Mouse (Mus musculus): Measurements from ENCODE around the gene Ptgs1. TPM values are rescaled to one million over a fixed set of nuclear protein-coding genes. Genes with fewer than 3 reads are reported as not detected.
"Not testable (repeated sequence)": the region's sequence is repeated elsewhere in the genome, so short reads cannot be mapped to it uniquely, and the experiment has no call there.

The Ptgs1 gene
- total RNA-seq (2017): 10.0 and 18.5 TPM in 2 replicates

DNA sequence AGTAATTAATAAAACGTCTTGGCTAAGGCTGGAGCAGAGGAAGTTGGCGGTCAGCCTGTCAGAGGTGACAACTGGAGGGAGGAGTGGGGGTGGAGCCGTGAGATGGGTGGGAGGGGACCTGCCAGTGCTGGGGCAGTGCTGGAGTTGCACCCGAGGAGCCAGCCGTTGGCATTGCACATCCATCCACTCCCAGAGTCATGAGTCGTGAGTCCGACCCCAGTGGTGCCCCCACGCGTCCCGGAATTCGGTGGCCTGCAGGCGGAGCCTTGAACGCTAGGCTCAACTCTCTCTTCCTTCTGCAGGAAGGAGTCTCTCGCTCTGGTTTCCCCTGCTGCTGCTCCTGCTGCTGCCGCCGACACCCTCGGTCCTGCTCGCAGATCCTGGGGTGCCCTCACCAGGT, at the start of gene Ptgs1:
TSS of gene Ptgs1 (plus strand) at position 61 of the 400 bp plus-strand sequence.
- ATAC-seq (replicated peaks; ENCODE audit: low read depth, poor library complexity, severe bottlenecking): peak; percentile 91

DNA sequence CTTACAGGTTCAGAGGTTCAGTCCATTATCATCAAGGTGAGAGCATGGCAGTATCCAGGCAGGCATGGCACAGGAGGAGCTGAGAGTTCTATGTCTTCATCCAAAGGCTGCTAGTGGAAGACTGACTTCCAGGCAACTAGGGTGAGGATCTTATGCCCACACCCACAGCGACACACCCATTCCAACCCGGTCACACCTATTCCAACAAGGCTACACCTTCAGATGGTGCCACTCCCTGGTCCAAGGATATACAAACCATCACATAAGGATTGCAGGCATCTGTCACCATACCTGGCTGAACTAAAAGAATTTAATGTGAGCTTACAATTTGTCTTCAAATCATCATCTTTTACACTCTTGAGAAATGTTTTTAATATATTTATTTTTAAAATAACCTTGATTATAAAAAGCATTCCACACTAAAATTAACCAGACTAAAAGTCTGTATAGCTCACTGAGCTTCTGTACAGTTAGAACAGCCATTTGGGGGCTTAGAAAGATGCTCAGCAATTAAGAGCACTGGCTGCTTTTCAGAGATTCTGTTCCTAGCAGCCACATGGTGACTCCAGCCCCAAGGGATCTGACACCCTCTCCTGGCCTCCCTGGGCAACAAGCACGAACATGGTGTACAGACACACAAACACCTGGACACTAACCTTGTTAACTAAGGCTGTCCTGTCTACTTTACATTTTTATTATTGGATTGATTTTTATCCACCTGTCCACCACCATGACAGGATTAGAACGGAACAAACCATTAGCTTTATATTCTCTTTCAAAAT, 48.4 kb upstream of the Ptgs1 start:
- ATAC-seq (replicated peaks; ENCODE audit: low read depth, poor library complexity, severe bottlenecking): not testable (repeated sequence)

DNA sequence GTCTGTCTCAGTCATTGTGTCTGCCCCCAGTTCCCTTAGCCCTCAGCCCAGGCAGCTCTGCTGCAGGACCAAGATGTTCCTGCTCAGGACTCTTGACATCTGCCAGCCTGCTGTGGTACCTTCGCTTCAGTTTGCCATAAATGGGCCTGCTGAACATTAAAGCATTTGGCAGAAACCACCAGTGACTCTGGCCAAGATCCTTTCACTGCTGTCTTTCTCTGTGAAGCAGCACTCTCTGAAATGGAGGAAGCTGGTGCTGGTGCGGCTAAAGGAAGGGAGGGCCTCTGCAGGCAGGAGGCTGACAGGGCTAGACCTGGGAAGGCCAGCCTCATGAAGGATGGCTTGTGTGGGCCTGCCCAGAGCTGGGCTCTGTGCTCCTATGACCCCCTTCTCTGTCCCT, 46.9 kb upstream of the Ptgs1 start:
- ATAC-seq (replicated peaks; ENCODE audit: low read depth, poor library complexity, severe bottlenecking): no peak

DNA sequence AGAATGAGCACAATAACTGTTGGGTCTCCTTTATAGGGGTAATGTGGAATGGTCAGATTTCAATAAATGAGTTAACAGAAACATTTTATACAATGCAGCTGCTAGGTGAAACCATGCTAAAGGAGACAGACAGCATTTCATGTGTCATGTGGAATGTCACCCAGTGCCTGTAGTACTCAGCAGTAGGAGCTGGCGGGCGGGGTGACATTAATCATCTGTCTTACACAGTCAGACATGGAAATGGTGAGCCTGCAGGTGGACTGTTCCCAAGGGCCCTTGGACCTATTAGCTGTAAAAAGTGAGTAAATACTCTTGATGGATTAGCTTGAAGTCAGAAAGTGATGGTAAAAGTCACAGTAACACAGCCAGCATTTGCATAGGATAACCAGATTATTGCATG, 46.0 kb upstream of the Ptgs1 start:
- ATAC-seq (replicated peaks; ENCODE audit: low read depth, poor library complexity, severe bottlenecking): no peak

DNA sequence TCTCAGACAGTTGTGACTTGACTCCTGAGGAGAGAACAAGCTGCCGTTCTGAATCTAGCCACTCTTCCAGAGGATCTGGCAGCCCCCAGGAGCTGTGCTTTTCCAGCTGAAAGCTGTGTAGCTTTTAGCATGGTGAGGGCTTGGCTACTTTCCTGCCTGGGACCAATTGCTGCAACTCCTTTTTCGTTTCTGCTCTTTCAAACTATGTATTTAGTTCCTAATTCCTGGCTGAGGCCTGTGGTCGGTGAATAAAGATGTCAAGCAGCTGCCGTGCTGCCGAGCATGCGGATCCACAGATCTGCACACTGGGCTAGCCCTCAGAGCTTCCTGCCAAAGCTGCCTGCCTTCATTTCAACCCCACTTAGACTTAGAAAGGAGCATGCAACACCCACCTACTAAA, 45.4 kb upstream of the Ptgs1 start:
- ATAC-seq (replicated peaks; ENCODE audit: low read depth, poor library complexity, severe bottlenecking): no peak

DNA sequence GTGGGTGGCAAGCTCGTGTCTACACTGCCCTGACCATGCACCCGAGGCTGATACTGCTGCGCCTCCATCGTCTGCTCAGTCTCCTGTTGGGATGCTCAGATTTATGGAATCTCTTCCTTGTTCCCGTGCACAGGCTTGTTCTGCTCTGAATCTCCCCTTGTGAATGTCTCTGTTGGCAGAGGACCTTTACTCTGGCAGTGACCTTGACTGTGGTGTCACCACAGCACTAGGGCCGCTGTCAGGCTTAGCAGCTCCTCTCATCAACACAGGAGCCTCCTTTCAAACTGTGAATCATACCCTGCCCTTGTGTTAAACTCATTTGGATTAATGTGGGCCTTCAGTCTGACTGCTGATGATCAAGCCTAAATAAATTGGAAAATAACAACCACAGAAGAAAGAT, 41.0 kb upstream of the Ptgs1 start:
- not testable (repeated sequence) for ATAC-seq (replicated peaks; ENCODE audit: low read depth, poor library complexity, severe bottlenecking)

DNA sequence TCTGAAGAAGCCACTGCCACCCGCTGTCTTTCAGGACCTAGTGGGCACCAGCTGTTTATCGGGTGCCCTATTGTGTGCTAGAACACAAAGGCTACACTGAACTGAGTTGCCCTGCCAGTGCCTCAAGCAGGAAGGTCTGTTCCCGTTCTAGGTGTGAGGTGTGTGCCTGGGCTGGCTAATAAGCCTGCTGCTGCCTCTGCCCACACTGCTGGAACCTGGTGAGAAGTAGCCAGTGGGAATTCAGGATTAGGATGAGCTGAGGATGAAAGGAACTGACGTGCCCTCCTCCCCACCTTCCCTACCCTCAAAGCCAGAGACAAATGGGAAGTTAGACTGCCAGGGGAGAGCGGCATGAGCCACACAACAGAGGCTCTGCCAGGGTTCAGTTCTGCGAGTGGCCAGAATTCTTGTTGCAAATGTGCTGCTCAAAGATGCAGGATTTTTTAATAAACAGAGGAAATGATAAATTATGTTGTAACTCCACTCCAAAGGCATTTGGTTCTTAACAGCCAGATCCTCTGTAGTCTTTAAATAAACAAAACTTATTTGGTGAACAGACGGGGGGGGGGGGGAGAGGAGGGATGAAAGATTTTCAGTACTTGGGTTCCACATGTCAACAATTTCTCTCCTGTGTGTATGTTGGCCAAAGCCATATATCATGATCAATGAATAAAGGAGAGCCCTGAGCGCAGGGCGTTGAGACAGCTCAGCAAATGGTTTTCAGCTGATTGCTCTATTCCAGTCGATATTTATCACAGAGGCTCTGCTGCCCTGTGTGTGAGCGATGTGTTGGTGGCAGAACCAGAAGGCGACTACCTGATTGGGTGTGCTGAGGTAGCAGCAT, 38.9 kb upstream of the Ptgs1 start:
- no peak for ATAC-seq (replicated peaks; ENCODE audit: low read depth, poor library complexity, severe bottlenecking)

DNA sequence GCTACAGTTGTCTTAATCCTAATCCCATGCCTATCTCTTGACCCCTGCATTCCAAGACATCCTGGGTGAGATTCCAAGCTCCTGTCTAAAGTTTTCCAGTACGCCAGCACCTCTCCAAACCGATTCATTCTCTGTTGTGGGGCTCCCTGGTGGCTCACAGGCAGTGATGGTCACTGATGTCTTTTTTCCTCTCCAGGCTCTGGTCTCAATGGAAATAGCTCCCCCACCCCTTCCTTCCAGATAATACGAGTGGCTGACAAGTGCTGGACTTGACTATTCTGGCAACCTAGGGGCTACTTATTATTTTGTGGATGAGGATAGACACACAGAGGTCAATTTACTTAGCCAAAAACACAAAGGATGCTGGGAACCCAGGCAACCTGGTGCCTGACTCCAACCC, 33.2 kb upstream of the Ptgs1 start:
- ATAC-seq (replicated peaks; ENCODE audit: low read depth, poor library complexity, severe bottlenecking): no peak

DNA sequence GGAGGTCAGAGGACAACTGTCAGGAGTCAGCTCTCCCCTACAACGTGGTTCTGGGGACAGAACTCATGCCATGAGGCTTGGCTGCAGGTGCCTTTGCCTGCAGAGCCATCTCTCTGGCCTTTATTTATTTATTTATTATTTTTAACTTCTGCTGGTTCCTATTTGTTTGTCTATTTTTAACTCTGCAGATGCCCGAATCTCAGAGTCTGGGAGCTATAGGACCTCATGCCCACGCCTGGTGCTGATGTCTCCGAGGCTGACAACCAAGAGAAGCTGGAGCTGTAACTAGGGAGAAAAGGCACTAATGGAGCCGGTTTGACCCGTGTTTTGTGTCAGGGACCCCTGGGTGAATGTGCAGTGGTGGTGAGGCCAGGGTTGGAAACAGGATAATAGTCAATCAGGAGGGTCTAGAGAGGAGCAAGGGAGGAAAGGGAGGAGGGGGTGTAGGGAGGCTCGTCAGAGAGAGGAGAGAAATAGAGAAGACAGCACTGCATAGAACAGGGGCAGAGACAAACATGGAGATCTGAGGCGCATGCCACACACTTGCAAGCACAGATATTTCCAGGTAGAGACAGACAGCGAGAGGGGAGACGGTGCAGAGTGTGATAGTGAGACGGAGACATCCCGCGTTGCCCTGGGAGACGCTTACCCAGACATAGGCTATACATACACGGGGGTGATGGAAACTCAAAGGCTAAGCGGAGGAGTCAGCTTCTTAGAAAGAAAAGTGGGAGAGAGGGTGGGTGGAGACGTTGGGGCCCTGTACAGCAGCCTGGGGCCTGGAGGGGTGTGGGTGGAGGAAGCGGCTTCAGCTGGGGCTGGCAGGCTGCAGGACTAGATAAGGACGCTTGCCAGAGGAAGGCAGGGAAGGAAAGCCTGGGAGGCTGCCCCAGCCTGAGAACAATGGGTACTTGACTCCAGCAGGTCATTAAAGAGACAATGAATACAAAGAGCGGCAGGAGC, 32.0 kb upstream of the Ptgs1 start:
- peak; percentile 82 for ATAC-seq (replicated peaks; ENCODE audit: low read depth, poor library complexity, severe bottlenecking)

DNA sequence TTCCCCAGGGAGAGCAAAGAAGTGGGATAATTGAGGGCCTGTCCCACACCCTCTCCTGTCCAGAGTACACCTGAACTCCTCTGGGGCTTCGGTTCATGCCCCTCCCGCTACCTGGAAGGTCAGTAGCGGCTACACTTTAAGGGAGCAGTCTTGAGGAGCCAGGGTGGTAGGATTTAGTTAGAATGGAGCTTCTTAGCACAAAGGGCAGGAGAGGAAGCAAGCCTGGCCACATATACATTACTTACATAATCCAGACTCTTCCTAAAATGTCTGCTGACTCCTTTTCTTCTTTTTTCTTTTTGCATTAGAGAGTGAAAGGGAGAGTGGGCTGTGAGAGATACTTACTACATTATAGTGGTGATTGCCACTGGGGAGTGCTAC, 31.4 kb upstream of the Ptgs1 start:
- ATAC-seq (replicated peaks; ENCODE audit: low read depth, poor library complexity, severe bottlenecking): peak; percentile 2; the same call in 1 of the 2 replicates

DNA sequence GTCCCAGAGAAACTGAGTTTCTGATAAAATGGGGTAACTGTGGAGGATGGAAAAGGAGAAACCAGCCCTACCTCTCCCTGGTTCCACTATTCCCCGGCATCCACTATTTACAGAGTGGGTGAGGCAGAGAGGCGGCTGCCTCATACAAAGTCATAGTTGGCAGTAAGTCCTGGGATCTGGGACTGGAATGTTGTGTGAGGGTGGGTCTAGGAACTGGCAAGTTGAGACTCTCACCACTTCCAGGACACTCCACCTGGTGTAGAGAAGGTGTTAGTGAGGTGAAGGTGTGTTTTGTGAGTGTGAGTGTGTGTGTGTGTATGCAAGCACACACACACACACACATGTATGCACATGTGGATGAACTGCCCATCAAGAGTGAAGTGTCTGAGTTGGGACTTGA, 29.4 kb upstream of the Ptgs1 start:
- no peak for ATAC-seq (replicated peaks; ENCODE audit: low read depth, poor library complexity, severe bottlenecking)

DNA sequence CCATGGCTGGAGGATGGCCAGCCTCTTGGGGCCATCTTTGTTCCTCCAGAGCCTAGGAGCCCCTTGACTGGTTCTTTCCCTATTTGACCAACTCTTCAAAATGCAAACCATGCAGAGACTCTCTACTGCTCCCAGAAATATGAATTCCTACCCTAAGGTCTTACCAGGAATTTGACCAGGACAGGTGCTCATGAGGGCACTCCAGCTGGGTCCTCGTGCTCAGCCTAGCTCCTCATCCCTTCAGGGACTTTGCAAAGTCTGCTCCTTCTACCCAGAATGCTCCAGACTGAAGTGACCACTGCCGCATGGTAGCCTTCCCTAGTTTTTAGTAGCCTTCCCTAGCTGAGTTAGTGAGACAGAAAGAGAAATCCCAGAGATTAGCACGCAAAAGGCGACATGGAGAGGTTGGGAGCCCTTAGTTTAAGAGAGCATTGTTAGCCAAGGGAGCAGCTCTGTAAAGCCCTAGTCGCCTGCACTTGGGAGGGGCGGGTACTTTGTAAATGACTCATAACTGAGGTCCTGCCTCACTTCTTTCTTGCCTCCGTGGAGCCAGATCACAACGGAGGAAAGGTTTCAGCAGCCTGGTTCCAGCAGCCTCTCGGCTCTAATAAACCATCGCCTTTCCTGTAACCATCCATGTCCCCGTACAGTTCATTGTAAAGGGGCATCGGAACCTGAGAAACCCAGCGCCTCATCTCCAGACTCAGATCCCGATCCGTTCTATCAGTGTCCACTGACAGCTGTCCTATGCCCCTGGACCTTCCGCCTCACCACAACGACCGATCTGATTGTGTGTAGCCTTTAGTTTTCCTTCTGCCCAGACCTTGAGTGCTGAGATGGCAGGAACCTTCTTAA, 28.2 kb upstream of the Ptgs1 start:
- ATAC-seq (replicated peaks; ENCODE audit: low read depth, poor library complexity, severe bottlenecking): no peak

DNA sequence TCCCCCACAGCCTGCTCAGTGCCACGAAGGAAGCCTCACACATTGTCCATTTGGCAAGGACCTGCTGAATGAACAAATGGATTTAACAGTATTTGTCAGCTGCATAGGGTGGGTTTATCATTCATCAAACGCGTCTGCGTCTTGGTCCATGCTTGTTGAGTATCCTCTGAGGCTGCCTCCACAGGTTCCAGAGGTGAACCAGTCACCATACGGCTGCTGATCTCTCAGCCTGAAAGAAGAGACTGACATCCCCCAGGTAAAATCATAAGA, 27.7 kb upstream of the Ptgs1 start:
- no peak for ATAC-seq (replicated peaks; ENCODE audit: low read depth, poor library complexity, severe bottlenecking)

DNA sequence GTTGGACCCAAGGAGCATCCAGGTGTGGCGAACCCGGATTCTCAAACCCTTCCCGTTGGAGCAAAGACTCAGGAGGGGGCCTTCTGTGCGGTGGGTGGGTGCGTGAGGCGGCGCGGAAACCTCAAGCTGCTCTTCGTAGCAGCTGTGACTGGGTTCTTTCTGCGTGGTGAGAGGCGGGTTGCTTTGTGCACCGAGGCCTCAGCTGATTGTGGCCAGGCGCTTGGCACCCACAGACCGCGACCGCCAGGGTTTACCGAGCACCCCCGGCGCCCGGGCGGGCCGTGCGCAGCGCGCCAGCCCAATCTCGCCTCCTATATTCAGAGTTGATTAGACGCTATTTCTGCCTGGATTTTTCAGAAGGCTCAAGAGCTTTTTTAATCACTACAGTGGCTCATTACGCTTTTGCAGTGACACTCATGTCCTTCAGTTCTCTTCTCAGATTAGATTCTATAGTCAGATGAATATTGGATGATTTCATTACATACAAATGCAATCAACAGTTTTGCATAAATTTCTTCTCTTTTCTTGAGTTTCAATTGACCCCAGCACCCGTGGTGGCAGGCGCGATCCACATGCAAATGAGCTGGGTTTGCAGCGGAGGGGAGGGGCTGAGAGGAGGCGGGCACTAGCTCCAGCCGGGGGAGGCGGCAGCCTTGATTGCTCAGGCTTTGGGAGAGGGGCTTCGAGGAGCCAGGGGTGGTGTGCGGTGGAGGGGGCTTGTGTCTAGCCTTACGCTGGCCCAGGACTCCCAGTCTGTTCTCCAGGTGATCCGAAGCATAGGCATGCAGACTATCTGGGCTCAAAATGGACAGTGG, 27.0 kb upstream of the Ptgs1 start:
- peak; percentile 62 for ATAC-seq (replicated peaks; ENCODE audit: low read depth, poor library complexity, severe bottlenecking)

DNA sequence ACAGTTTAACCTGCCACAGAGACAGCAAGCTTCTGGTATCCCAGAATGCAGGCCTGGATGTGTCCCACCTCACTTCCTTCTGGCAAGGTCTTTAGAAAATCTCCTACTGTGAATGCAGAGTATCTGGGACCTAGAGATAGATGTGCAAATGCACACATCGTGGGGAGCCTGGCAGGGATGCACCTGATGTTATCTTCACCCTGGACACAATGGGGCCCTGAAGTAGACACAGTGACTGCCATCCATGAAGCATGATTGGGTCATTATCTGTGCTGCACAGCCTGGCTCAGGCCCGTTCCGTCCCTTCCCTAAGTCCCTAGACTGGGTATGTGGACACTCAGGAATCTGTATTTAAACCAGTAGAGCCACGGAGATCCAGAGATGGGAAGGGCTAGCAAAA, 25.6 kb upstream of the Ptgs1 start:
- ATAC-seq (replicated peaks; ENCODE audit: low read depth, poor library complexity, severe bottlenecking): no peak

DNA sequence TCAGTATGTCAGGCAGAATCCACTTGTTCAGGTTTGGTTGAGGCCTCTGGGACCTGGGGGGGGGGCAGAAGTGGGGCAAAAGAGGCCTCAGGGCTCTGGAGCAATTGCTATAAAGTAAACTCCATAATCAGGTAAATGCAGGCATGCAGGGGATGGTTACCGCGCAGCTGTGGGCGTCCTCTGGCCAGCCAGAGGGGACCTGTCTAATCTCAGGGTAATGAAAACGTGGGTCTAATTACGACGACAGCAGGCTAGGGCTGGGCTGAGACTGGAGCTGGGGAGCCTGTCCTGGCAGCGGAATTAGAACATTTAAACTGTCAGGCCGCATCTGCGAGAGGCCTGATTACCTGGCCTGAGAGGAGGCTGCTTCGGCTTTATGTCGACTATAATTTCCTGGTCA, 23.2 kb upstream of the Ptgs1 start:
- ATAC-seq (replicated peaks; ENCODE audit: low read depth, poor library complexity, severe bottlenecking): no peak

DNA sequence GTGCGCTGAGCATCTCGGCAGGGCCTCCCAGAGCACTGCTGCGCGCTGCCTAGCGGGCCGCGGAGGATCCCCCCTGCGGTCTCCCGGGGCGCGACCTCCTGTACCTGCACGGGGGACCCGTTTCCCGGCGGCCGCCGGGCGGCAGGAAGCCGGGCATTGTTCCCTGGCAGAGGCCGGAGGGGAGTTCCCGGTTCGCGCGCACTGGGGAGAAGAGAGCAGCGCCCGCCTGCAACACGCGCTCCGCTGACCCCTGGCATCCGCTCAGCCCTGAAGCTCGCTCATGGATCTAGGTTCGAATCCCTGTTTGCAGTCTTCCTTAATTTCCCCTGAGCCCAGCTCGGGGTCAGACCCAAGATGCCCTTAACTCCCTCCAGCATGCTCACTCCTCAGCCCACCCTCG, 19.4 kb upstream of the Ptgs1 start:
- no peak for ATAC-seq (replicated peaks; ENCODE audit: low read depth, poor library complexity, severe bottlenecking)

DNA sequence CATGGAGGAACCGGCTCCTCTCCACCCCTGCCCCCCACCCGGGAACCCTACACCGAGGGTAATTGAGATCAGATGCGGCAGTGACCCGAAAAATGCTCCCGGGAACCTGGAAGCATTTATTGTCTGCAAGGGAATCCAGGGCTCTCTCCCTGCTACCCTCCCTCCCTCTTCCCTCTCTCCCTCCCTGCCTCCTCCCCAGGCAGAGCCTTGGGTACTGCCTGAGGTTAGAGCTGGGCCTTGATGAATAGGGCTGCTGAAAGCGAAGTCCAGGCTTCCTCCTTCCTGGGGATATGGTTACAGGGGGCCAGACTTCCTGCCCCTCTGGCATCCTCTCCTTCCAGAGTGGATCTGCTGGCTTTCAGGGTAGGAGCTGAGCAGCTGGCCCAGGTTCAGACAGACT, 18.4 kb upstream of the Ptgs1 start:
- no peak for ATAC-seq (replicated peaks; ENCODE audit: low read depth, poor library complexity, severe bottlenecking)

DNA sequence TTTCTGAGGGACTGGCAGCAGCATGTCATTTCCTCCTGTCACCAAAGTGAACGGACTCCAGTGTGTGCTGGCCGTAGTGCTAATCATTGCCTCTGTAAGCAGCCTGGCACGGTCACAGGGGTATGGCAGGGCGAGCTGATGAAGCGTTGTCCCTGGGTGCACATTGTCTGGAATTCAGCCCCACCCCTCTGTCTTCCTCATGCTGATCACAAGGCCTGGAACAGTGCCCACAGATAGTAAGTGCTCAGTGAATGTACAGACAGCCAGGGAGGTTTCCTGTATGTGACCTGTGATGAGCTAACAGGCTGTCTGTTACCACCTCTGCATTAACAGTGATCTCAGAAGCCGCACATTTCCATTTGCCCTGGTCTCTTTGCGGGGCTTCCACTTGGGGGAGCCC, 17.1 kb upstream of the Ptgs1 start:
- ATAC-seq (replicated peaks; ENCODE audit: low read depth, poor library complexity, severe bottlenecking): no peak

All from common myeloid progenitor, adult 5-6 weeks (primary cell).